Mouse (Mus musculus): ENCODE measurements around the gene Cngb1. TPM values are rescaled to one million over a fixed set of nuclear protein-coding genes. Genes with fewer than 3 reads are reported as not detected.

The Cngb1 gene
- total and polyA plus RNA-seq, 3 experiments = 0.03 TPM; not detected in 2

DNA sequence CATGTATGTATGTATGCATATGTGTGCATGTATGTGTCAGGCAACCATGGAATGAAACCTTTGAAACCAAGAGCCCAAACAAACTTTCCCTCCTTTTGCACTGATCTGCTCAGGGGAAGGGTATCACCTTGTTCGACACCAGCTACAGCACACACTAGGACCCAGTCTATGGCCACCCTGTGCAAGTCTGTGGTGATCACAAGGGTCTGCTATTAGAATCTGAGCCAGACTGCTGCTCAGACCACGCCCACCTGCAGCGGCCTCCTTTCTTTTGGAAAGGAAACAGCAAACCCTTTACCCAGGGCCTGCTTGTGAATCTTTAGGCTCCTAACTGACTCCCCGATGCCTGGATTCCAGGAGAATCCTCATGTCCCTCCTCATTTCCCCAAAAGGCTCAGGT, 62.5 kb downstream of the Cngb1 start:
- Histone ChIP-seq H3K27me3 (ENCODE audit: control insufficient read depth in 1 of 2, insufficient read depth in 2 of 2, low read length in 2 of 2) (no peaks in the 10 kb centered on the region), H3K4me1 (ENCODE audit: control insufficient read depth in 1 of 2, insufficient read depth in 2 of 2, low read length in 2 of 2) (peaks cover 2 to 7% of the 10 kb centered on the region in 2 experiments; a peak in 3 of 4 replicates), H3K79me2 (ENCODE audit: control insufficient read depth, insufficient read depth, low read length, poor library complexity) (no peaks in the 10 kb centered on the region), H3K9ac (ENCODE audit: control insufficient read depth, low read depth, low read length, poor library complexity, severe bottlenecking) (no peak overlapping the region), H3K4me3 (ENCODE audit: control insufficient read depth in 1 of 2, insufficient read depth in 1 of 2, low read depth in 2 of 2, low read length in 2 of 2) (no peak overlapping the region), H3K36me3 (ENCODE audit: control insufficient read depth in 1 of 2, insufficient read depth in 2 of 2, low read length in 2 of 2) (peaks cover 0 to 4% of the 10 kb centered on the region in 2 experiments; a peak in 2 of 4 replicates), H3K9me3 (replicated peaks; ENCODE audit: insufficient read depth, low read length) (no peaks in the 10 kb centered on the region), H3K27ac (ENCODE audit: control insufficient read depth, low read depth, low read length) (no peak overlapping the region)
- TF ChIP-seq HCFC1 (IDR thresholded peaks at IDR 0.05; ENCODE audit: low read depth, low read length) (no peak), UBTF (IDR thresholded peaks at IDR 0.05; ENCODE audit: borderline replicate concordance, insufficient read depth, low read depth, low read length) (no peak), GABPA (IDR thresholded peaks at IDR 0.05; ENCODE audit: low read depth, low read length) (no peak), ZC3H11A (IDR thresholded peaks at IDR 0.05; ENCODE audit: low read depth, low read length) (no peak), MAZ (IDR thresholded peaks at IDR 0.05; ENCODE audit: low read depth, low read length) (no peak)
- no peak for DNase-seq (ENCODE audit: low read depth, low spot score)

DNA sequence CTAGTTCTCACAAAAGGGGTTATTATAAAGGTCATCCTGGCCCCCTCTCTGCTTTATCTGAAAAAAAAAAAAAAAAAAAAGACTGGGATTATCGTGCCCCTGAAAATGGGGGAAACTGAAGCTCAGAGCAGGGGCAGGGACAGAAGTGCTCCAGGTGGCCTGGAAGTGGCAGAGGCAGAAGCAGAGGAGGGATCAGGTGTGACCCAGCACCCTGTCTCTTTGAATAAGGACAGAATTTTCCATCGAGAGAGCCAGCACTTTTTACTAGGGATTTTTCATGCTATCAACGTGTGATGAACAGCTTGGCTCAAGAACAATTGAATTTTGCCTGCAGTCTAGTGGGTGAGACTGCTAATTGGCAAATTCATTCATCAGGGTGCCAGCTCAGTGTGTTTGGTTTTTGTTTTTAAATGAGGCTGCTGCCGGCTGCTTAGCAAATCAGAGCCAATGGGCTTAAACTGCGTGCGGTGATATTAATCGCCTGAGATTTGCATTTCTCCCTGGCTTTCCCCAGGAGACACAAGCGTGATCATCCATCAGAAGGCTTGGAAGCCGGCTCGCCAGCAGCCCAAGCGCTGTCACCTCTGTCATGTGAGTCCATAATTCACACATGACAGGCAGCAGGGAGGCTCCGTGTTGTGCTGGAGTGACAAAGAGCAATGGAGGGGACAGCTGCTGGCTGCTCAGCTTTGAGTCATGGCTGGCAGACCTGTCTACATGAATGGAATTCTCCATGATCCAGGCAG, 63.4 kb downstream of the Cngb1 start:
- H3K36me3 ChIP-seq (ENCODE audit: control insufficient read depth in 1 of 2, insufficient read depth in 2 of 2, low read length in 2 of 2) = peaks cover 0 to 4% of the 10 kb centered on the region in 2 experiments; a peak in 2 of 4 replicates
- peaks cover 2 to 7% of the 10 kb centered on the region in 2 experiments; a peak in 3 of 4 replicates for H3K4me1 ChIP-seq (ENCODE audit: control insufficient read depth in 1 of 2, insufficient read depth in 2 of 2, low read length in 2 of 2)
- no peak overlapping the region for H3K27ac ChIP-seq (ENCODE audit: control insufficient read depth, low read depth, low read length)
- no peak overlapping the region for H3K9ac ChIP-seq (ENCODE audit: control insufficient read depth, low read depth, low read length, poor library complexity, severe bottlenecking)
- H3K79me2 ChIP-seq (ENCODE audit: control insufficient read depth, insufficient read depth, low read length, poor library complexity) = no peaks in the 10 kb centered on the region
- no peaks in the 10 kb centered on the region for H3K9me3 ChIP-seq (replicated peaks; ENCODE audit: insufficient read depth, low read length)
- no peak overlapping the region for H3K4me3 ChIP-seq (ENCODE audit: control insufficient read depth in 1 of 2, insufficient read depth in 1 of 2, low read depth in 2 of 2, low read length in 2 of 2)
- TF ChIP-seq USF1 (IDR thresholded peaks at IDR 0.05; ENCODE audit: low read depth, low read length) (no peak), ZNF384 (IDR thresholded peaks at IDR 0.05; ENCODE audit: low read depth, low read length) (no peak), ZMIZ1 (IDR thresholded peaks at IDR 0.05; ENCODE audit: low read depth, low read length) (no peak), MAFK (IDR thresholded peaks at IDR 0.05; ENCODE audit: borderline replicate concordance, low read depth, low read length) (no peak), SIN3A (IDR thresholded peaks at IDR 0.05; ENCODE audit: low read length) (no peak), POLR2AphosphoS2 (IDR thresholded peaks at IDR 0.05; ENCODE audit: low read length) (no peak), E2F4 (IDR thresholded peaks at IDR 0.05; ENCODE audit: borderline replicate concordance, low read depth, low read length) (no peak), MEF2A (IDR thresholded peaks at IDR 0.05; ENCODE audit: extremely low read depth, insufficient replicate concordance, low read depth, low read length, poor library complexity, severe bottlenecking) (no peak), TBP (IDR thresholded peaks at IDR 0.05; ENCODE audit: low read depth, low read length) (no peak), SMC3 (IDR thresholded peaks at IDR 0.05; ENCODE audit: low read depth, low read length) (no peak), TAL1 (IDR thresholded peaks at IDR 0.05; ENCODE audit: low read length) (no peak), MYB (IDR thresholded peaks at IDR 0.05; ENCODE audit: low read depth, low read length) (no peak), UBTF (IDR thresholded peaks at IDR 0.05; ENCODE audit: borderline replicate concordance, insufficient read depth, low read depth, low read length) (no peak), BHLHE40 (IDR thresholded peaks at IDR 0.05; ENCODE audit: borderline replicate concordance, low read depth, low read length) (no peak)
- no peak for DNase-seq (ENCODE audit: low read depth, low spot score)
- no peaks in the 10 kb centered on the region for H3K27me3 ChIP-seq (ENCODE audit: control insufficient read depth in 1 of 2, insufficient read depth in 2 of 2, low read length in 2 of 2)
